Mouse (Mus musculus): ENCODE data around the gene Pomgnt1.
A peak's percentile ranks its signal among the peaks of the same experiment; 100 is the strongest.

Pomgnt1 gene

DNA sequence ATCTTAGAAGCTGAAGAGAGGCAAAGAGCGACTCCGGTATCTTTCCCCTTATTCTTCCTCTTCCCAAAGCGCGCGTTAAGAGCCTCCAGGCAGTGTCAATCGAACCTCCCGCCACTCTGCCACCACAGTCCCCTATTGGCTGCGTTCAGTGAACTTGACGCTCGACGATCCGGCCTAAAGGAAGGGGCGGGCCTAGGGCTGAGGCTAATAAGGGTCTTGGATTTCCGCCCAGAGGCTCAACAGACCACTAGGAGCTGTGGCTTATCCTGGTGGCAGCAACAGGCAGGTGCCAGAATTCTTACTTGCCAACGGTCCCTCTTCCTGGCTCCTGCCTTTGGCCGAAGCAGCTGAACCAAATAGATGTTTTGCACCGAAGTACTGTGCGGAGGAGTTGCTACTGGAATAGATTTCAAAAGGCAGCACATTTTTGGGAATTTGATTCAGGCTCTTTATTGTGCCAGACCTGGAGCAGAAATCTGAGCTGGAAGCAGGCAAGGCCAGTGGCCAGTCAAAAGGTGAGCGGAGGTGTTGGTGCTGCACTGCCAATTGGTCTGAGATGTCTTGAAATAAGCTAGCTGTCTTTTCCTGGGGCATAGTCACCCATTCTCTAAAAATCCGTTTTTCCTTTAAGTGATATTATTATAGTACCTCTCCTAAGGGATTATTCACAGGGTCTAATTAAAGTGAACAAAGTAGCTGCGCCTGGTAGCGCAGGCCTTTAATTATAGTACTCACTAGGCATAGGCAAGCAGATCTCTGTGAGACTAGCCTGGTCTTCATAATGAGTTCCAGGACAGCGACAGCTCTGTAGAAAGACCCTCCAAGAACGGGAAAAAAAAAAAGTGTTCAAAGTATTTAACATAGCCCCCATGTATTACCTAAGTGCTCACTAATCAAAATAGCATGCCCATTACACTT, at the start of gene Pomgnt1, which contains the start of gene Rad54l:
TSS of gene Pomgnt1 (plus strand) at position 239 of the 918 bp plus-strand sequence.
TSS of gene Rad54l (minus strand) at position 89 of the 918 bp plus-strand sequence.
- peak; percentile 80 for DNase-seq (ENCODE audit: low read depth, low spot score)

DNA sequence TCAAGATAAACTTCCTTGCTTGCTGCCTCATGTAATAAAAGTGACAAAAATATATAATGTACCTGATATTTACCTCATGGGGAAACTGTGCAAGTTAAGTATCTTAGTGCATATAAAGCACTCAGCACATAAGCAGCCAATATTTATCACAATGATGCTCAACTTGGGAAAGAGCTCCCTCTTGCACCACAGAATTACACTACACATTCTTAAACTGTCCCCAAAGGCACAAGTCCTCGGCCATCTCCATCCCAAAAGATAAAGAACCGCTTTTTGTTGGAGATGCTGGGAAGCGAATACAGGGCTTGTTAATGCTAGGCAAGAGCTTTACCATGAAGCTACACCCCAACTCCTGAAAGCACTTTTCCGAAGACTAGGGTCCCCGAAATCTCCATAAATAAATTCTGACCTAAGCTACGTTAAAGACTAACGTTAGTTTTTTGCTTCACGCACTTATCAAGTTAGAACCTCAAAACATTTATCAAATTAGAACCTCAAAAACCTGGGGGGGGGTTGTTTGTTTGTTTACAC, 49.4 kb upstream of the Pomgnt1 start:
- DNase-seq (ENCODE audit: low read depth, low spot score): no peak

DNA sequence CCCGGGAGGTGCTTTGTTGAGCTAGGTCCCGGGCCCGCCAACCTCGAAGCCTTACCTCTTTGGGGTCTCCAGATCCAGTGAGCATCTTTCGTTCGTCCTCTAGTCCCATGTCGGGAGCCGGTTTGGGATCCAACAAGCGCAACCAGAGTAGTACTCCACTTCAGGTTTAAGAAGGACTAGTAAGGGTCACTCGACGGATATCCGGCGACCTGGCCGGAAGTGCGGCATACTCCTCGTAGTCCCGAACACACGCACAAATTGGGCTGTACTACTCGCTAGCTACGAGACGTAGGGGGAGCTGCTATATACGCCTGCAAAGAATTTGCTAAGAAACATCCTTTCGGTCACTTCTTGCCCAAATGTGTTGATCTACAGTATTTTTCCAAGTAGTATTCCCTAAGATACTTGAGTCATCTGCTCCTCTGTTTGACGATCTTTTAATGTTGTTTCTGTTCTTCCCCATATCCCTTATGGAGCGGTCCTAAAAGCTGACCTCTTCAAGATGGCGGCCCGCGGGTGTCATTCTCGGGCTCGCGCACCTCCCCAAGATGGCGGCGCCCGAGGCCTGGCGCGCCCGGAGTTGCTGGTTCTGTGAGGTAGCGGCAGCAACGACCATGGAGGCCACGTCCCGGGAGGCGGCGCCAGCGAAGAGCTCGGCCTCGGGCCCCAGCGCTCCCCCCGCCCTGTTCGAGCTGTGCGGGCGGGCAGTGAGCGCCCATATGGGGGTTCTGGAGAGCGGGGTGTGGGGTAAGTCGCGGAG, 48.6 kb upstream of the Pomgnt1 start, which contains the start of the genes Uqcrh and Lrrc41:
TSS of gene Uqcrh (minus strand) at position 211 of the 760 bp plus-strand sequence.
TSS of gene Lrrc41 (plus strand) at position 409 of the 760 bp plus-strand sequence.
- DNase-seq (ENCODE audit: low read depth, low spot score): peak; percentile 97

DNA sequence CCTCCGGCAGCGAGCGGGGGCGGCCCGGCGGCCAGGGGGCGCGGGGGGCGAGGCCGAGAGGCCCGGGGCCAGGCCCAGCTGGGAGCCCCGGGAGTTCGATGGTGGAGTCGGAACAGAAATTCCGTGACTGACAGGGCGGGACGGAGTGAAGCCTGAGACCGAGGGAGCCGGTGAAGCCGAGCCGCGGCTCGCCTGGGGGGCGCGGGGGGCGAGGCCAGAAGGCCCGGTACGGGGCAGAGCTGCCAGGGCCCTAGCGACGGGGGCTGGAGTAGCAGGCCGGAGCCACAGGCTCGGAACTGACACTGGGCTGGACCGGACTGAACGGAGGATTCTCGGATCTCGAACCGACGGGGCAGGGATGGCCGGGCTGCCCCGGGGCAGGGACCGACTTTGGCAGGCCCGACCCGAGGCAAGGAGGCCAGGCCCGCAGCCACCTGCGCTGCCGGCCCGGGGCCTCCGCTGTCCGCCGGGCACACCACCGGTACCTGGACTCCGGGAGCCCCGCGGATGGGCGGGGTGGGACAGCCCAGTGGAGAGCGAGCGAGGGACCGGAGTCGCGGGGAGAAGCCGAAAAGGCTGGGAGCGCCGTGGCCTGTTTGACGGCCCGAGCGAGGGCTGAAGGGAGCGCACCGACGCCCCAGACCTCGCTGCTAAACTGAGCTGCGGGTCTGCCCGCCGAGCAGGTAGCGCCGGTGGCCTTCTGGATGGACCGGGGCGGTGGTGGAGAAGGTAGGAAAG, 47.8 kb upstream of the Pomgnt1 start:
- peak; percentile 30 for DNase-seq (ENCODE audit: low read depth, low spot score)

DNA sequence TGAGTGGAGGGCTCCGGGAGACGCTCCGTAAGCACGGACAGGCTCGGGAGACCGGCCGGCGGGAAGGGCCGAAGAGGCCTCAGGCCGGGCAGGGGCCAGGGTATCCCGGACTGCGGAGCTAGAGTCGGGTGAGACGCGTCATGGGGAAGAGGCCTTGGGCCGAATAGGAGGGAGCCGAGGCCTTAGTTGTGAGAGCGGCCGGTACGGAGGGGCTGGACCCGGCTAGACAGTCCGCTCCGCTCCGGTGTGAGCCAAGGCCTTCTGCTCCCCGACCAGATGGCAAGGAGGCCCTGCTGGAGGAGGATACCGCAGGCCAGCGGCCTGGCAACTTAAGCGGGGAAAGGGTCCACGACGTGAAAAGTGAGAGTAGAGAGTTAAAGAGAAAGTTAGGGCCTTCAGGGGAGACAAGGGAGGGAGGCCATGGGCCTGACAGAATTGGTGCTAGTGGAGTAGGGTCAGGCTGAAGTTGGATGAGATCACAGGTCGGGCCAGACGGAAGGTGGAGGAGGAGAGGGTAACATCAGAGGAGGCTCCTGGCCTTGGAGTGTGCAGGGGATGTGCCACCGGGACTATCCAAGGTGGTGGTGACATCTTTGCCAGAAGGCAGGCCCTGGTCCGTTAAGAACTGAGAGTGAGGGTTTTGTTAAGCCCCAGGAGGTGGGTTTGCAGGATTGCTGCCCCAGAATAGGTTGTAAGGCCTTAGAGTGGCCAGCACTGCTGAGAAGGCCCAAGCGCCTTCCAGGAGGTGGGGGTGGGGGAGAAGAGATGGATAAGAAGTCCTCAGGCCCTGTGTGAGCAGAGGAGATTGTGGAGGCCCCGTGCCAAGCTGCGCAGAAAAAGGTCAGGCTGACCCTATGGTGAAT, 47.0 kb upstream of the Pomgnt1 start:
- DNase-seq (ENCODE audit: low read depth, low spot score): no peak

DNA sequence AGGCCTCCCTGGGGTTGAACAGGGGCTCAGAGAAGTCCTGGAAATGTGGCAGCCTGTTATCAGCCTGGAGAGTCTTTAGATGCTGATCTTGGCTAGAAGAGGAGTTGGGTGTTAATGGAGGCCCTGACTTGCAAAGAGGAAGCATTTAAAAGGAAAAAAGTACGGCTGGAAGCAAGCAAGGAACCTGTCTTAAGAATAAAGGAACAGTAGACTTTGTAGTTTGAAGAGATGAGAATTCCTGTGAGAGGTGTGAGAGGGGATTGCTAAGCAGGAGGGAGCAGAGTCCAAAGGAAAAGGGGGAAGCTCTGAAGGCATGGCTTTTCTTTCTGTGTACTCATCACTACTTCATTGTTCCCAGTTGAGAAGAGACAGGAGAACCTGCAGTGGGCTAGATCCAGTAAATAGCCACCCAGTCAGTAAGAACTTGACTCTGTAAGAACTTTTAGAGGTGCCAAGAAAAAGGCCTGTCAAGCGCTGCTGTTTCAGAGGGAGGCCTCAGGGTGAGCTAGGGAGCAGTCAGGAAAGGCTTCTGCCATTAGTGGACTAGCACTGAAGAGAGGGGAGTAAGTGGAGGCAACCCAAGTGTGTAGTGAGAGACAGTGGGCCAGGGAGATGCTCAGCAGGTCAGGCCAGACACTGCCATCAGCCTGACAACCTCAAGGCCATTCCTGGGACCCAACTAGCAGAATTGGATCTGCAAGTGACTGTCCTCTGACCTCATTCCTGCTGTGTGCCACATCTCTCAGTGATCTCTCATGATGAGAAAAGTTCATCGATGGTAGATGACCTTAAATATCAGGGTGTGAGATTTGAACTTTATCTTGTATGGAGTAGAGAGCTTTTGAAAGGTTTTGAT, 46.2 kb upstream of the Pomgnt1 start:
- DNase-seq (ENCODE audit: low read depth, low spot score): no peak

DNA sequence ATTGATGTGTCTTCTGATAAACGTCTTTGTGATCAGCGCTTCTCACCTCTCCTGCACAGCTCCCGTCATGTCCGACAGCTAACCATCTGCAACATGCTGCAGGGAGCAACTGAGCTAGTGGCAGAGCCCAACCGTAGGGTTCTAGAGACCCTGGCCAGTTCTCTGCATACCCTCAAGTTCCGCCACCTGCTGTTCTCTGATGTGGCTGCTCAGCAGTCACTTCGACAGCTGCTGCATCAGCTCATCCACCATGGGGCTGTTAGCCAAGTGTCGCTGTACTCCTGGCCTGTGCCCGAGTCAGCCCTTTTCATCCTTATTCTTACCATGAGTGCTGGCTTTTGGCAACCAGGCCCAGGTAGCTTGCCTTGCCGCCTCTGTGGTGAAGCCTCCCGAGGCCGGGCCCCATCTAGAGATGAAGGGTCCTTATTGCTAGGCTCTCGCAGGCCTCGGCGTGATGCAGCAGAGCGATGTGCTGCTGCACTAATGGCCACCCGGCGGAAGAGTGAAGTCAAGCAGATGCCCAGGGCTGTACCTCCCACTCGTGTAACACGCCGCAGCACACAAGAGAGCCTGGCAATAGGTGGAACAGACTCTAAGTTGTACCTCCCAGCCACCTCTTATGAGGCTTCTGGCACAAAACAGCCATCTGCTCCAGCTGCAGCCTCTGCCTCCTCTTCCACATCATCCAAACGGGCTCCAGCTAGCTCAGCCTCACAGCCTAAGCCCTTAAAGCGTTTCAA, 35.0 kb upstream of the Pomgnt1 start:
- DNase-seq (ENCODE audit: low read depth, low spot score): no peak

DNA sequence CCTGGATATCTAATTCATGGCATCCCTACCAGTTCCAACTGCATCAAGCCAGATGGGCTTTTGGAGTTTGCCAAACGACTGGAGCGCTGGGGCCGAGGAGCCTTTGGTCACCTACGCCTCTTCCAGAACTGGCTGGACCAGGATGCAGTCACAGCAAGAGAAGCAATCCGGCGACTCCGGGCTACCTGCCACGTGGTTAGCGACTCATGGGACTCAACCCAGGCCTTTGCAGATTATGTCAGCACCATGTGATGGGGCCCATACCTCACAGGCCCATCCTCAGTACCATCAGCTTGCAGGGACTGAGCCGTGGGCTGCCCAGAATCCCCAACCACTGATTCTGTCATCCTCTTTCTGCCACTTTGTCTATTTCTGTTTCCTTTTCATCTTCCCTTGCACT, 27.3 kb upstream of the Pomgnt1 start:
- no peak for DNase-seq (ENCODE audit: low read depth, low spot score)

DNA sequence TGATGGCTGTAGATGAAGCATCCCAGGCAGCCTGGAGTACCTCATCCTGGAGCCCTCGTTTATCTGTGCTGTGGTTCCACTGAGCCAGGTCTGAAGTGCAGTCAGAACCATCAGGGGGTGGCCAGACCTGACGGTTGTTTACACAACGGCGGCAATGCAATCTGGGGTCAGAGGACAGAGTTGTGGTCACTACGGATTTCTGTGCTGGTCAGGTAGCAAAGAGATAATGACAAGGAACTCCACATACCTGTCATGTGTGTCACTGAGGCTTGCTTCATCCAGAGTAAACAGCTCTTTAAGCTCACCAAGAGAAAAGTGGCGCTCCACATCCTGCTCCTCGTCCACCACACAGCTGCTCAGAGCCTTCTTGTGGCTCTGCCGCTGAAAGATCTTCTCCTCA, 26.4 kb upstream of the Pomgnt1 start:
- no peak for DNase-seq (ENCODE audit: low read depth, low spot score)

DNA sequence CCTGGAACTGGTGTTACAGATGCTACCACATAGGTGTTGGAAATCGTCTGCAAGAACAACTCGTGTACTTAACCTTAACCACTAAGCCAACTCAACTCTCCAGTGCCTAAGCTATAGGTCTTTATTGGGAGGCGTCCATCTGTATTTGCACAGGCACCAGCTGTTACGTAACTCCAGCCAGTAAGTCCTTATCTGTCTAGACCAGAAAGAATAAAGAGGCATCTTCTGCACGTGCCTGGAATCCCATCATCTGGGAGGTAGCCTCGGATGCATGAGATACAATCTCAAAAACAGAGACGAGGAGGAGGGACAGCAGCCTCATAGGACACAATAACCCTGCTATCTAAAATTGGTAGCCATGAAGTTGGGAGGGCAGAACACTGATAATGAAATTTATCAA, 22.7 kb upstream of the Pomgnt1 start:
- no peak for DNase-seq (ENCODE audit: low read depth, low spot score)

DNA sequence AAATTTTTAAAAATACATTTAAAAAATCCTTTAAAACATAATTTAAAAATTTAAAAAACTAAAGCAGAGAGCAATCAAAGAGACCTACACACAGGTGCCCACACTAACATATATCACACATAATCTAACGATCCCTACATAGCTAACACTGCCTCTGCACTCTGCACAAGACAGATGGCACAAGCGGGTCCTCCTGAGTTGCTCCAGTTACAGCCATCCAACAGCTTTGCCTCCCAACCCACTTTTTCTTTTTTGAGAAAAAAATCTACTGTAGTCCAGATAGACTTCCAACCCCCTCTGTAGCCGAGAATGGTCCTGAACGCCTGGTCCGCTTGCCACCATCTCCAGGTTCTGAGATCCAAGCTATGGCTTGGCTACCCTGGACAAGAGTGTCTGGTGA, 18.4 kb upstream of the Pomgnt1 start:
- no peak for DNase-seq (ENCODE audit: low read depth, low spot score)

DNA sequence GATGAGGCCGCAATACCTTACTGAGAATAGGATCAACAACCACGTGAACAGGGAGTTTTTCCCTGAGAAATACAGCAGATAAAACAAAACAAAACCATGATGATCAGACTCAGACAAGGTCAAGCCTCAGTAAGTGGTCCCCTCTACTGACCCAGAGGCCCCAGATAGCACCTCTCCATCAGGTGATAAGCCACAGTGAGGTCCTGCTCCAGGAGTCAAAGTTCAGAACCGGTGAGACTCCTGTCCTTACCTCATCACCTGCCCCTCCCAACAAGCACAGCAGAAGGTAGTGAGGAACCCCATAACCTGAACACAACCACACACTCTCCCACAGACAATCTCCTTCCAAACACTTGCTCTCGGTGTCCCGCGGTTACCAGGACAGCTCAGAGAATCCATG, 12.9 kb upstream of the Pomgnt1 start:
- DNase-seq (ENCODE audit: low read depth, low spot score): no peak

DNA sequence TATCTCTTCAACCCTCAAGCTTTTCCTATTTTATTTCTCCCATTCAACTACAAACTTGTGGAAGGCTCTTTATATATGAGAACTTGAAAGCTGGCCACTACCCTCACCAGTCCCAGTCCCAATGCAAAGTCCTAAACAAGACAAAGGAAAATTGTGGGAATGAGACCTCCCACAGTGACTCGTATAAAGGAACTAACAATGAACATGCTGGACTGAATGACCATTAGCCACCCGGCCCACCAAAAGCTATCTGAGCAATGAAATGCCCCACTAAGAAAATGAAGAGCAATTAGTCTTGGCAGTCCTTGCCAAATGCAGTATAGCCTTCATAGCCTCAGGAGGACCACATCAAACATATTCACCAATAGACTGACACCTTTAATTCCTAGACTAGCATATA, 12.2 kb upstream of the Pomgnt1 start:
- no peak for DNase-seq (ENCODE audit: low read depth, low spot score)

DNA sequence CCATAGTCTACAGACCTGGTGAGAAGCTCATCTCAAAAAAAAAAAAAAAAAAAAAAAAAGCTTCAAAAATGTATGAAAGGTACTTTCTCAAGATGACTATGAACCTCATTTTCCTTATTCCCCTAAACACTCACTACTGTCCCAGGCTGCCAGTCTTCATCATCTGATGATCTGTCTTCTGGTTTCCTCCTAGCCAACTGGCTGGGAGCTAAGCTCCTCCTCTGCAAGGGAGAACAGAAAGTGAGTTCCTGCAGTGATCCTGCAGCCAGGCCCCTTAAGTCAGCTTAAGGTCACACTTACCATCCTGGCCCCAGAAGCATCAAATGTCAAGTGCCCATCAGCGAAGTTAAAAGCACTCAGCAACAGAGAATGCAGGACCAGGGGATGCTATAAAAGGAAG, 878 bp upstream of the Pomgnt1 start:
- DNase-seq (ENCODE audit: low read depth, low spot score): no peak

DNA sequence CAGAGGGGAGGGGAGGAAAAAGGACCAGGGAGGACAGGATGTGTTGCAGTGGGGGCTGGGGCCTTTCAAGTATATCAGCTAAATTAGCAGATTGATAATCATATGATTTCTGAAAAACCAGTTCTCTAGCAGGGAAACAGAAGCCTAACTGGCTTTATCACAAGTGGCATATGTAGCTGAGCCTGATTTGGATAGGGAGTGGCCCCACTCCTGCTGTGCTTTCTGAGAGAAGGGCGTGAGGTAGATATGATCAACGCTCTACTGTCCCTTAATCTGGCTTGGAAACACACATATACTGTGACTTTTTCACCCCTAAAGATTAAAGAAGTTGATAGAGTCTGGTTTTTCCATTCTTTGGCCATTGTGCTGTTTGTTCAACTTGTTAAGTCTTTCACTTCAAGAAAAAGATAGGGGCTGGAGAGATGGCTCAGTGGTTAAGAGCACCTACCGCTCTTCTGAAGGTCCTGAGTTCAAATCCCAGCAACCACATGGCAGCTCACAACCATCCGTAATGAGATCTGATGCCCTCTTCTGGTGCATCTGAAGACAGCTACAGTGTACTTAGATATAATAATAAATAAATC, 2.3 kb downstream of the Pomgnt1 start:
- no peak for DNase-seq (ENCODE audit: low read depth, low spot score)

DNA sequence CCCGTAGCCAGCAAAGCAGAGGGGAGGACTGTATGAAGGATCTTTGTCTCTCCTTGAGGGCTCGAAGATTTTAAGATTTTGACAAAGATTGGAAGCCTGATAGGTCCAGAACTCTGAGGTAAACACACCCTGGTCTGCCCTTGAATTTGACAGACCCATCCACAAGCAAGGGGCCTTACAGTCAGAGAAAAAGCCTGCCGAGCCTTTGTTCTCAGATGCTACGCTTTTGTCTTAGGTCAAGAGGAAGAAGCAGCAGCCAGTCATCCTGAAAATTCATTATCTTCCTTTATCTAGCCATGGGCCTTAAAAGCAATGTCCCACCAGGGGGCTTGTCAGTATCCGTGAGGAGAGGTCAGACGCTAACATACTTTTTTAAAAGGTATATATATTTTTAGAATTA, 4.3 kb downstream of the Pomgnt1 start:
- no peak for DNase-seq (ENCODE audit: low read depth, low spot score)

DNA sequence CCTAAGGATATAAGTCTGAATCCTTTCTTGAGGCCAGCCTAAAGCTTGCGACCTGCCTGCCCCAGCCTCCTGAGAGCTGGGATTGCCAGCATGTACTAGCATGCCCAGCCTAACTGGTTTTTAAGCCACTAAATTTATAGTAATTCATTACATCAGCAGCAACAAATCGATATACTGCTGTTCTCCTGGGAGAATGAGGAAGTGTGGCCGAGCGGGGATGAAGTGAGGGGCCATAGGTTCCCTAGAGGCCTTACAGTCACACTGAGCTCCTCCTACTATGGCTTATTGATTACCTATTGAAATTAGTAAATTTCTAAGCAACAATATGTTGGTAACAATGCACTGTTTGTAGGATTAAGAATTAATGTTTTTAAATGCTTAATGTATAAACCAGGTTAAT, 9.5 kb downstream of the Pomgnt1 start:
- no peak for DNase-seq (ENCODE audit: low read depth, low spot score)

DNA sequence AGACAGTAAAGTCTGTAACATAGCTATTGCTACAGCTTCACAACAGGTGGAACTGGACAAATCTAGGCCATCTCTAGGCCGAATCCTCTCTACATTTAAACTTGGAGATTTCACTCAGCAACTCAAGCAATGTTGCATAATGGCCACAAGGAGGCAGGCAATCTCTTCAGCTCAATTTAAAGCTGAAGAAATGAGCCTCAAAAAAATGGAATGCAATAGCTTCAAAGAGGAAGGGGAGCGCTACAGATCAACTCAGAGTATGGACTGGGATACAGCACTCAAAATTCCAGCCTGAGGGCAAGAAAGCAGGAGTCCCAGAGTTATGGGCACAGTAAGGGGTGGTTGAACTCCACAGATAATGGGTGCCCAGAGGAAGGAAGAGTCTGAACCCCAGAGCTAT, 11.3 kb downstream of the Pomgnt1 start:
- no peak for DNase-seq (ENCODE audit: low read depth, low spot score)
